Mouse (Mus musculus): ENCODE measurements at regions not wholly inside any gene's neighbourhood (a gene's known extent, or its start where the extent isn't known, plus 50 kb on each side); places are given as distances from the start of the nearest gene placed in this dataset.

DNA sequence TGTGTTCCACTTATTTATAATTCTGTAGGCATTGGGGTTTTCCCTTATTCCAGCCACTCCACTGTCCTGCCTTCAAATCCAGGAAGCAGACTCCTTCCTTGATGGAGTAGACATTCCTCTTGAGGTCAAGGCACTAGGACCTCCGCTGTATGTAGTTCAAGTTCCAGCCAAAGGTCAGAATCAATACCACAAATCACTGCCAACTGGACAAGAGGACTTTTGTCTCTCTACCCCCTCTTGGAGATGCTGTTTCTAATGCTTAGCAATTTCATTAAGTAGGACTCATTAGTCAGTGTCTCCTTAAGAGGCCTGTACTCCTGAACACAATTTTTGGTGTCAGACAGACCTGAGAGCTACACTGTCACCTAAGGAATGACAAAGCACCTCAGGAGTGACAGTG, 115.0 kb upstream of the Mpped2 start:
- TF ChIP-seq CTCF (IDR thresholded peaks at IDR 0.05; ENCODE audit: low read depth) = no peak
- TF ChIP-seq EP300 (IDR thresholded peaks at IDR 0.05; ENCODE audit: low read depth) = no peak
